Mouse (Mus musculus): ENCODE measurements at regions not wholly inside any gene's neighbourhood (a gene's known extent, or its start where the extent isn't known, plus 50 kb on each side); places are given as distances from the start of the nearest gene placed in this dataset.

- WGBS = 93% methylated on average over 3 of the region's 3 CpGs
- no peaks in the 10 kb centered on the region for H3K4me1 ChIP-seq (ENCODE audit: insufficient read depth)
- DNase-seq = no peak
- H3K4me2 ChIP-seq (ENCODE audit: low read depth) = no peak overlapping the region
- H3K9me3 ChIP-seq (ENCODE audit: low read length) = no peaks in the 10 kb centered on the region
- no peaks in the 10 kb centered on the region for H3K36me3 ChIP-seq (ENCODE audit: insufficient read depth)
- H3K27ac ChIP-seq (ENCODE audit: low read depth, low read length) = no peak overlapping the region
- TF ChIP-seq CTCF (IDR thresholded peaks at IDR 0.05; ENCODE audit: low read depth) = no peak
- no peak for ATAC-seq
- no peak overlapping the region for H3K4me3 ChIP-seq (ENCODE audit: low read depth, low read length)
- no peaks in the 10 kb centered on the region for H3K27me3 ChIP-seq (ENCODE audit: insufficient read depth, low read length)
- H3K9ac ChIP-seq = no peak overlapping the region
Observed at GRCm38 (mm10) chr3:15065681-15066080, 179.6 kb downstream of the Car2 start.

GRCm38 (mm10) chr3:15068256-15068655 lies 182.2 kb downstream of the Car2 start:
- ATAC-seq (no peak), DNase-seq (no peak)
- Histone ChIP-seq H3K4me1 (ENCODE audit: insufficient read depth) (no peaks in the 10 kb centered on the region), H3K36me3 (ENCODE audit: insufficient read depth) (no peaks in the 10 kb centered on the region), H3K9ac (no peak overlapping the region), H3K9me3 (ENCODE audit: low read length) (no peaks in the 10 kb centered on the region), H3K4me3 (ENCODE audit: low read depth, low read length) (no peak overlapping the region), H3K4me2 (ENCODE audit: low read depth) (no peak overlapping the region), H3K27me3 (ENCODE audit: insufficient read depth, low read length) (no peaks in the 10 kb centered on the region), H3K27ac (ENCODE audit: low read depth, low read length) (no peak overlapping the region)
- WGBS = 78% methylated on average over 3 of the region's 3 CpGs
- TF ChIP-seq CTCF (IDR thresholded peaks at IDR 0.05; ENCODE audit: low read depth) = no peak

- WGBS = 75% methylated on average over 6 of the region's 6 CpGs
- no peak overlapping the region for H3K27ac ChIP-seq (ENCODE audit: low read depth, low read length)
- no peaks in the 10 kb centered on the region for H3K27me3 ChIP-seq (ENCODE audit: insufficient read depth, low read length)
- H3K4me2 ChIP-seq (ENCODE audit: low read depth) = no peak overlapping the region
- TF ChIP-seq CTCF (IDR thresholded peaks at IDR 0.05; ENCODE audit: low read depth) = no peak
- no peaks in the 10 kb centered on the region for H3K4me1 ChIP-seq (ENCODE audit: insufficient read depth)
- no peak overlapping the region for H3K4me3 ChIP-seq (ENCODE audit: low read depth, low read length)
- ATAC-seq (peak; percentile 48; the same call in 1 of the 2 replicates), DNase-seq (no peak)
- H3K36me3 ChIP-seq (ENCODE audit: insufficient read depth) = no peaks in the 10 kb centered on the region
- no peaks in the 10 kb centered on the region for H3K9me3 ChIP-seq (ENCODE audit: low read length)
- no peak overlapping the region for H3K9ac ChIP-seq
Observed at GRCm38 (mm10) chr3:15071030-15071883, 185.2 kb downstream of the Car2 start.

- H3K4me2 ChIP-seq (ENCODE audit: low read depth) = no peak overlapping the region
- no peak for TF ChIP-seq CTCF (IDR thresholded peaks at IDR 0.05; ENCODE audit: low read depth)
Observed at GRCm38 (mm10) chr3:15073405-15073804, 187.3 kb downstream of the Car2 start.

GRCm38 (mm10) chr3:15073847-15074246 lies 187.8 kb downstream of the Car2 start:
- no peak overlapping the region for H3K27ac ChIP-seq (ENCODE audit: low read depth, low read length)
- WGBS = 60% methylated on average over 1 of the region's 1 CpGs
- no peak overlapping the region for H3K9ac ChIP-seq
- no peak overlapping the region for H3K4me2 ChIP-seq (ENCODE audit: low read depth)
- H3K36me3 ChIP-seq (ENCODE audit: insufficient read depth) = no peaks in the 10 kb centered on the region
- H3K4me3 ChIP-seq (ENCODE audit: low read depth, low read length) = no peak overlapping the region
- no peaks in the 10 kb centered on the region for H3K27me3 ChIP-seq (ENCODE audit: insufficient read depth, low read length)
- no peak for TF ChIP-seq CTCF (IDR thresholded peaks at IDR 0.05; ENCODE audit: low read depth)
- ATAC-seq (no peak), DNase-seq (no peak)
- no peaks in the 10 kb centered on the region for H3K9me3 ChIP-seq (ENCODE audit: low read length)
- no peaks in the 10 kb centered on the region for H3K4me1 ChIP-seq (ENCODE audit: insufficient read depth)

More at GRCm38 (mm10) chr3:15073405-15073804, 187.3 kb downstream of the Car2 start:
- ATAC-seq = no peak
- 85% methylated on average over 2 of the region's 2 CpGs for WGBS
- Histone ChIP-seq H3K27me3 (ENCODE audit: insufficient read depth, low read length) (no peaks in the 10 kb centered on the region), H3K4me3 (ENCODE audit: low read depth, low read length) (no peak overlapping the region), H3K4me1 (ENCODE audit: insufficient read depth) (no peaks in the 10 kb centered on the region), H3K9ac (no peak overlapping the region), H3K27ac (ENCODE audit: low read depth, low read length) (no peak overlapping the region), H3K36me3 (ENCODE audit: insufficient read depth) (no peaks in the 10 kb centered on the region), H3K9me3 (ENCODE audit: low read length) (no peaks in the 10 kb centered on the region)
- no peak for DNase-seq

GRCm38 (mm10) chr3:15074949-15075348 lies 188.9 kb downstream of the Car2 start:
- DNase-seq (no peak), ATAC-seq (no peak)
- TF ChIP-seq CTCF (IDR thresholded peaks at IDR 0.05; ENCODE audit: low read depth) = no peak
- Histone ChIP-seq H3K9ac (no peak overlapping the region), H3K4me3 (ENCODE audit: low read depth, low read length) (no peak overlapping the region), H3K4me1 (ENCODE audit: insufficient read depth) (no peaks in the 10 kb centered on the region), H3K9me3 (ENCODE audit: low read length) (no peaks in the 10 kb centered on the region), H3K27me3 (ENCODE audit: insufficient read depth, low read length) (no peaks in the 10 kb centered on the region), H3K36me3 (ENCODE audit: insufficient read depth) (no peaks in the 10 kb centered on the region), H3K27ac (ENCODE audit: low read depth, low read length) (no peak overlapping the region), H3K4me2 (ENCODE audit: low read depth) (no peak overlapping the region)

GRCm38 (mm10) chr3:15090124-15090523 lies 204.1 kb downstream of the Car2 start:
- ATAC-seq = no peak
- H3K4me3 ChIP-seq (ENCODE audit: low read depth, low read length) = no peak overlapping the region
- H3K4me1 ChIP-seq (ENCODE audit: insufficient read depth) = no peaks in the 10 kb centered on the region
- no peak for DNase-seq
- no peaks in the 10 kb centered on the region for H3K9me3 ChIP-seq (ENCODE audit: low read length)
- TF ChIP-seq CTCF (IDR thresholded peaks at IDR 0.05; ENCODE audit: low read depth) = no peak
- H3K27ac ChIP-seq (ENCODE audit: low read depth, low read length) = no peak overlapping the region
- 67% methylated on average over 1 of the region's 1 CpGs for WGBS
- no peak overlapping the region for H3K4me2 ChIP-seq (ENCODE audit: low read depth)
- H3K27me3 ChIP-seq (ENCODE audit: insufficient read depth, low read length) = no peaks in the 10 kb centered on the region
- no peaks in the 10 kb centered on the region for H3K36me3 ChIP-seq (ENCODE audit: insufficient read depth)
- H3K9ac ChIP-seq = no peak overlapping the region
